Mouse (Mus musculus) heart, adult 2 months (tissue): ENCODE results near the gene 9230104L09Rik.

ENCODE experiments used
- CTCF ChIP-seq: fragments of 200-600 bp; IDR thresholded peaks from 2 replicates; pipeline ENCODE4 v1.8.1; 2022; ENCODE audit warnings: antibody characterized with exemption, mild to moderate bottlenecking, moderate library complexity
- EP300 ChIP-seq: fragments of 200-500 bp; IDR thresholded peaks from 2 replicates; pipeline ENCODE4 v1.6.1; 2011; ENCODE audit warnings: low read depth, low read length, control low read depth; ENCODE audit not compliant: insufficient read depth

GRCm38 (mm10) chr2:148878641-148879130 lies 13.8 kb upstream of the 9230104L09Rik start:
- TF ChIP-seq EP300, result no peak
- TF ChIP-seq CTCF, result no peak
